Mouse (Mus musculus) frontal cortex, postnatal 10 days (tissue): ENCODE measurements at regions not wholly inside any gene's neighbourhood (a gene's known extent, or its start where the extent isn't known, plus 50 kb on each side); places are given as distances from the start of the nearest gene placed in this dataset.
A peak's percentile ranks its signal among the peaks of the same experiment; 100 is the strongest.

Source experiments
- DNase-seq, 2 experiments: peaks; one replicate each; pipeline ENCODE4 v3.0.0; 2022; ENCODE audit warnings: low spot score in 2 of 2, mixed read lengths in 1 of 2

DNA sequence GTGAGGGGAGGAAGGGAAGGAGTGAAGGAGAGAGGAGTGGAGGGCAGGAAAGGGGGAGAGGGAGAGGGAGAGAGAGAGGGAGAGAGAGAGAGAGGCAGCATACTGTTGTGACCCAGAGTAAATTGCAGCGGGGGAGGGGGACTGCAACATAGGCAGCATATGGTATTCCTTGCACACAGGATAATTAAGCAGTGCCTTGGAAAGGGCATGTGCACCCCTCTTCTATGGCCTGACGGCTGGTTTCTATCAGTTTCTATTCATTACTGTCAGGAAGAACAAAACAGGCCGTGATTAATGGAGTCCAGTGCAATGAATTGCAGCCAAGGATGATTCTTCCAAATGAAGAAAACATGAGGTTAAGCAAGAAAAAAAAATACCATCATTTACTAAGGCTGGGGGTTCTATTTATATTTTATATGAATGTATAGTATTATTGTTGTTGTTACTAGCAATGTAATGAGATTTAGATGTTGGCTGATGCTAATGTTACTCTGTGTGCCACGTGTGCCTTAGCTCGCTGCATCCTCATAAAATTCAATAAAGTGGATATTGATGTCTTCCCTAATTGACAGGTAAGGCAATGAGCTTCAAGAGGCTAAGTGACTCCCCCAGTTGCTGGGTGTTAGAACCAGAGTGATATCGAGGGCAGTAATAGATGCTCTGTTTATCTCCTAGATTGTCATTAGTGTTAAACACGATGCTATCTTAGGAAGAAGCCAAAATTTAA lies 181.3 kb downstream of the Gm19935 start:
- no peak for DNase-seq

- DNase-seq = no peak
These were observed 186.4 kb downstream of the Gm19935 start for GRCm38 (mm10) chr8:90630796-90631195.

DNA sequence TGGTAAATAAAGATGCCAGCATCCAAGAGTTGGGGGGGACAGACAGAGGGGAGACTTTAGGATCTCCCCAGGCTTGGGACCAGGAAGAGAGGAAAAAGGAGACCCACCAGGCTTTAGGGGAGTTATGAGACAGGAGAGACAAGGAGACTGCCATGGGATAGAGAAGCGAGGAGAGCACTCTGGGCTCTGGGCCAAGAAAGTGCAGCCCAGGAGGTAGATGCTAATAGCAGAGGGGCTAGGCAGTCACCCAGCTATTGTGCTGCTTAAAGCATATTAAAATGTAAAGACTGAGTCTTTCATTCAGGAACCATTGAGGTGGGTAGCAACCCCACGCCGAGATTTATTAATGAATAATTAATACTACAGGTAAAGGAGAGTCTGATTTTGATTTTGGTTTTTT lies 208.8 kb downstream of the Gm19935 start:
- DNase-seq = no peak

- DNase-seq = no peak
These were observed 216.1 kb downstream of the Gm19935 start for GRCm38 (mm10) chr8:90600946-90601695.

DNA sequence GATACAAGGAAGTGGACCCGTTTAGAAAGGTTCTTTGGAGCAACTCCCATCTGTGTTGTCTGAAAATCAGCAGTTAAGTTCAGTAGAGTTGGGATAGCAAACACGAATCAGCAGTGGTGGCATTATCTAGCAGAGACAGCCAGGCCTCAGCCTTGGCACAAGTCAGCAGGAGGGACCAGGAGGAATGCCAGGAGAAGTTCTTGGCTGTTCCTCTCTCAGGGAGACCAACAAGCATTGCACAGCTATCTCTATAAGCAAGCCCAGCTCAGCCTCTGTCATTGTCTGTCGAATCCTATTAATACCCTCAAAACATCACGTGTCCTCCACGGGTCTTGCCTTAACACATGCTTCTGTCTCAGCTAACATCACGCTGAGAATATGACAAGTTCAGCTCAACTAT lies 219.8 kb downstream of the Gm19935 start:
- DNase-seq = no peak

- no peak for DNase-seq
These were observed 231.3 kb upstream of the Tox3 start for GRCm38 (mm10) chr8:90579426-90579825.

DNA sequence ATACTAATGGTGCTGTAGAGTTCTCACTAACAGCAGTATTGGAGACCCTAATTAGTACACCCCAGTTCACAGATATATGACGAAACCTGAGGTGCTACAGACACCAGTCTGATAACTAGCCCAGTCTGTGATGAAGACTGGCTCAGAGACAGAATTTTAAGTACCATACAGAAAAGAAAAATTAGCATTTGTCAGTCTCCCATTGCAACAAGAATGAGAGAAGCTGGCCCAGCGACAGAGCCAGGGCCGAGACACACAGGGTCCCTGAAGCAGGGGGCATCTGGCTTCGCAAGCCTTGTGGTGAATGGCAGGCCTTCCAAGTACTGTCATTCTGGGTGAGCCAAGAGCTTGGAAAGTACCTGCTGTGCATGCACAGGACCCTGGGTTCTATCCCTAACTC lies 228.8 kb upstream of the Tox3 start:
- no peak for DNase-seq

DNA sequence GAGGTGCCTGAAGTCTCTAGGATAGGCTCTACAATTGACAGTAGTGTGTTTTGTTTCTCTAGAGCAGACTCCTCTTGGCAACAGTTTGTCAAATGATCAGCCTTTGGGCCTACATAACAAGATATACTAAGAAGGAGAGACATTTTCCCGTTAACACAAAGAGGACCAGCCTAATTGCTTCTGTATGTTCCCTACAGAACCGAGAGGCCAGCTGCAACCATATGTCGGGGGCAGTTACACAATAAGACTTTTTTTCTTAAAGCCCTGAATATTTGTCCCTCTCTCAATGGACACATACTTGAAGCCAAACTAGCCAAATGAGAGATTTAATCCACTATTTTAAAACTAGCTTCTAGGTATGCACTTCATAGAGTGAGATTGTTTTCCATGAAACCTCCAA lies 226.5 kb upstream of the Tox3 start:
- DNase-seq = no peak

DNA sequence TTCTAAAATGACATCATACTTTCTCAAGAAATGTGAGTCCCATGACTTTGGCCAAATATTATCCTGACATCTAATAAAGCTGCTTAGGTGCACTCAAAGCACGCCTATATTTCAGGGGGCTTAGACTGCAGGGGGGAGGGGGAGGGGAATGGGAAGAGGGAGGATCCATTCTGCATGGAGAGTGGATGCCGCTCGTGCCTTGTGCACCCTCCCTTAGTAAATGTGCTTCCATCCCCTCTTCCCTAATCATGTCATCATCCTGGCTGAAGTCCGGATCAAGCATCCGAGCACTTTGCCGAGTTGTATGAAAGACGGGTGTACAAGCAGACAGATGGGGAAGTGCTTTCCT lies 207.9 kb upstream of the Tox3 start:
- no peak for DNase-seq

- DNase-seq = no peak
These were observed 207.4 kb upstream of the Tox3 start for GRCm38 (mm10) chr8:90555415-90556078.

GRCm38 (mm10) chr8:90547276-90547675 lies 199.1 kb upstream of the Tox3 start:
- DNase-seq = no peak

DNA sequence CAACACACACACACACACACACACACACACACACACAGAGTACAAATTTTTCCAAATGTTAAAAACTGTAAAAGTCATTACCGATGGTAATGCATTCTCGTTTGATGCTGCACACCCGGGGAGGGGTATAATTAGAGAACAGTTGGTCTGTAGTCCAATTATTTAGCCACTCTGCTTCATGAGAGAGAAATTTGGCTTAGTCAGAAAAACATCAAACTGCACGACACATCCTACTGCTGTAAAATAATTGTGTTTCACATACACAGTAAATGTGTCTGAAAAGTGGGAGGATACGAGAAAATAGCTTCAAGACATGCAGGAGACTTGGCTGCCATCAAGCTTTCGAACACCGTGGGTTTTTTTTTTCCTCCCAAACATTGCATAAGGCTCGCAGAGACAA lies 194.5 kb upstream of the Tox3 start:
- peak in 1 of 2 experiments; percentile 7 for DNase-seq

- peak; percentile 12 to 16 for DNase-seq
These were observed 188.1 kb upstream of the Tox3 start for GRCm38 (mm10) chr8:90536196-90536640.

- DNase-seq = no peak
These were observed 187.5 kb upstream of the Tox3 start for GRCm38 (mm10) chr8:90535515-90536156.

- no peak for DNase-seq
These were observed 173.2 kb upstream of the Tox3 start for GRCm38 (mm10) chr8:90521393-90521792.

DNA sequence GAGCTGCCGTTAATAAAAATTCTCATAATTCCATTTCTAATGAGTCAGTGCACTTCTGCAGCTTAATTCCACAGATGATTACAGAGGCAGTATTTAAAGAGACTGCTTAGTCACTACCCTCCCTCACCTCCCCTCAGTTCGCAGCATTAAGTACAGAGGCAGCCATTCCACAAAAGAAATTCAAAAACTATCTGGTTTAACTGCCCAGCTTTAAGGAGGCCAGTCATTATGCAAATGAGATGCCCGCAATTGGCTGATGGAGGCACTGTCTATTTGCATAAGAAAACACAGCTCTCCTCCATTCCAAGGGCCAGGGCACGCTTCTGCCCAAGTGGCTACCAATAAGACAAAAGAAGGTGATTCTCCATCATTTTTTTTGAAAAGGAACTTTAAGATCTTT lies 172.0 kb upstream of the Tox3 start:
- no peak for DNase-seq

GRCm38 (mm10) chr8:90519567-90519966 lies 171.4 kb upstream of the Tox3 start:
- DNase-seq = no peak

DNA sequence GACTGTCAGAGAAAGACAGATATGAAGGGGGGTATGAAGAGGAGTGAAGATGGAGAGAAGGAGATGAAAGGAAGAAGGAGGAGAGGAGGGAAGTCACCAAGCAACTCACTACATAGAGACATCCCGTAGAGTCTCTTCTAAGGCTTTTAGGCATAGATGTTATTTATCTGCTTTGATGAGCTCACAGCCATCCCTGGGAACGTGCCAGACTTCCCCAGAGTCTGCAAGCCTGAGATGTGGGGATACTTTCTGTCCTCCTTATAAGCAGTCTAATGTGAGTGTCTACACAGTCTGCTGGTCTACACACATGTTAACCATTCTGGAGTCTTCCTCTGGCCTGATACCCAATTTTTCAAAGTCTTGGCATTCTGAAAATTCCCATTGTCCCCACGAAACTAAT lies 166.0 kb upstream of the Tox3 start:
- DNase-seq = no peak

- DNase-seq = no peak
These were observed 165.5 kb upstream of the Tox3 start for GRCm38 (mm10) chr8:90513601-90514000.

- DNase-seq = no peak
These were observed 165.0 kb upstream of the Tox3 start for GRCm38 (mm10) chr8:90513102-90513501.

DNA sequence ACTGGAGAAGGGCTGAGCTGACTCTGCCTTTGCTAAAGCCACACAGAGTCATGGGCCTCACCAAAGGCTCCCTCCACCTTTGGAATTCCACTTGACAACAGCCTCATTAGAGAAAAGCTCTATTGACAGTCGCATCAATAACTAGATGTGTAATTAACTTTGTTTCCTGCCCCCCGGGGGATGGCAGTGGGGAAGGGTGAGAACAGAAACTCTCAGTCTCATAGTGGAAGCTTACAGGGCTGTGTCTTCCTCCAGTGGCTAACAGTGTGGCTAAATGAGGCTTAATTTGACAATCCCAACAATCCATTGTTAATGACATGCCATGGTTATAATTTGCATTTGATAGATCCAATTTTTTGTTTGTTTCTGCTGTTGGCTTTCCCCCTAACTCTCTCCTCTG lies 164.5 kb upstream of the Tox3 start:
- DNase-seq = no peak

- no peak for DNase-seq
These were observed 156.4 kb upstream of the Tox3 start for GRCm38 (mm10) chr8:90504521-90504920.
